Mouse (Mus musculus) kidney, adult 2 months (tissue): ENCODE measurements around the gene Arid1b. TPM values are rescaled to one million over a fixed set of nuclear protein-coding genes. Genes with fewer than 3 reads are reported as not detected.

ENCODE experiments used
- DNase-seq: peaks from one replicate; pipeline ENCODE4 v3.0.0; 2021
- H3K27ac ChIP-seq: fragments of 200-500 bp; 2 replicates; pipeline ENCODE4 v1.5.1; 2012; ENCODE audit warnings: low read depth, low read length, control low read depth, inconsistent platforms; ENCODE audit not compliant: insufficient read depth
- H3K27me3 ChIP-seq: fragments of 200-500 bp; replicated peaks from 2 replicates; pipeline ENCODE4 v1.6.1; 2012; ENCODE audit warnings: mild to moderate bottlenecking, moderate library complexity, low read length, inconsistent platforms; ENCODE audit not compliant: control insufficient read depth, insufficient read depth
- H3K36me3 ChIP-seq: fragments of 200-500 bp; 2 replicates; pipeline ENCODE4 v1.6.1; 2012; ENCODE audit warnings: mild to moderate bottlenecking, moderate library complexity, low read length, inconsistent platforms; ENCODE audit not compliant: control insufficient read depth, insufficient read depth
- H3K4me1 ChIP-seq: fragments of 200-500 bp; 2 replicates; pipeline ENCODE4 v1.6.1; 2011; ENCODE audit warnings: low read length; ENCODE audit not compliant: control insufficient read depth, insufficient read depth
- H3K4me3 ChIP-seq: fragments of 200-500 bp; 2 replicates; pipeline ENCODE4 v1.5.1; 2011; ENCODE audit warnings: mild to moderate bottlenecking, low read depth, low read length, control low read depth; ENCODE audit not compliant: insufficient read depth
- CTCF ChIP-seq: fragments of 200-500 bp; conservative IDR thresholded peaks from 2 replicates; pipeline ENCODE4 v1.5.1; 2011; ENCODE audit warnings: low read depth, mild to moderate bottlenecking, control low read depth, low read length, moderate library complexity, mixed read lengths; ENCODE audit not compliant: insufficient read depth, insufficient read length
- POLR2A ChIP-seq: fragments of 200-500 bp; IDR thresholded peaks from one replicate; pipeline ENCODE4 v1.6.1; 2011; ENCODE audit warnings: low read depth, low read length, control low read depth
- WGBS: fragments of 180-500 bp; shearing (Covaris S2); methylation state at CpG from one replicate; pipeline ENCODE4 v1.1.7; 2018; 5-methylcytosine and 5-hydroxymethylcytosine counted together
- polyA plus RNA-seq: library from polyadenylated mRNA; depleted of rRNA; stranded (reverse); fragments of >200 nt; gene quantifications from 2 replicates; pipeline ENCODE4 v1.2.3, GENCODE M21; 2012

Arid1b gene
- polyA plus RNA-seq, 1 experiment = 20.6 TPM

GRCm38 (mm10) chr17:5125084-5125855 is 131.1 kb downstream of the Arid1b start:
- Histone ChIP-seq H3K4me1 (peaks cover 41% of the 10 kb centered on the region), H3K27ac (peak overlapping the region; percentile 88), H3K4me3 (no peak overlapping the region), H3K27me3 (no peaks in the 10 kb centered on the region), H3K36me3 (no peaks in the 10 kb centered on the region)
- peak; percentile 87 for DNase-seq
- TF ChIP-seq POLR2A = no peak
- WGBS = 24% methylated on average over 5 of the region's 5 CpGs

DNA sequence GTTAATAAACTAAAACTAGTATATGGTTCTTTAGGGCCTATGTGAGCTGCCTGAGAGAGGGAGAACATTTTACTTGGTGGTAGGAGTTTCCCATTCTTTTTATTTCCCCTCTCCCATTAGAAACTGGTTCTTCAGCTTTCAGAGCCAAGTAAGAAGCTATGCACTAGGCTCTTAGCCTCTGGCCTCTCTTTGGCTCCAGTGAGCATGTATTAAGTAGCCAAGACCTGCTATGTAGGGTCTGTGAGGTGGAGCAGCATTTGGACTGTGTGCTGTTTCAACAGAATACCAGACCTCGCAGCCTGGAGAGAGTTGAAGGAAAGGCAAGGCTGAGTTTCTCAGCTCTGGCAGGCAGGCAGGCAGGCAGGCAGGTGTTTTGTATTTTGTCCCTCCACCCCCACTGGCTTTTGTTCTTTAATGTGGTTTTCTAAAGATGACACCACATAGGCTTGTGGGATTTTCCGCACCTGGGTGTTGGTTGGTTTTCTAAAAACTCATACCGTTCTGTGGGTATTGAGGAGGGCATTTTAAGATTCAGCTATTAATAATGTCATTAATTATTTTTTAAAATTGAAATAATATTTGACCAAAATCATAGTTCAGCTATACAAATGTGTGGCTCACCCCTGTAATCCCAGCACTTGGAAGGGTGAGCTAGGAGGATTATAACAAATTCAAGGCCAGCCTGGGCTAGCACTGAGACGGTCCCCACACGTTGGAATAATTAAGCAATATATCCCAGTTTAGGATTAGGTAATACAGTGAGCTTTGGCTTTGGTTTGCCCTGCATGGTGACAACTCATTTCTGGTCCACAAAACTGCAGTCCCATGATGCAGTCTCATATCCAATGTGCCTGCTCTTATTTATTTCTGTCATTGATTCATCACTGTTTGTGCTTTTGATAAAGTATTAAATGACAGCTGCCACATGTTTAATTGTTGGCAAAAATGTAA is 132.0 kb downstream of the Arid1b start:
- peak; percentile 82 for DNase-seq

DNA sequence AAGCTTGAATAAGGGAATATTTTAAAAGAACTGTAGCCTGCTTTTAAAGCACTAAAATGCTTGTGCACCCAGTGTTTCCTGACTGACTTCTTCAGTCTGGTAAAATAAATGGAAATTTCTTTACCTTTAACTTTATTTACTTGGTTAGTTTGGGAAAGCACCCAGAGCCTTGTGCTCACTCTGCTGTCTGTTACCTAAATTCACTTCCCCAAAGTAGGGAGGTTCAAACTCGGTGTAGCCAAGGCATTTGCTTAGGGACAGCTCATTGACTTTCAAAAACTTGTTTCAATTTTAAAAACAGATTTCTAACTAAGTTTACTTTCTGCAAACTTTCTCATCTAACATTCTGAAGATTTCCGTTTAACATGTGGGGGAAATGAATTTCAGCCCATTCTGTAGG is 135.5 kb downstream of the Arid1b start:
- WGBS = 65% methylated on average over 2 of the region's 2 CpGs
- no peak for TF ChIP-seq CTCF
- no peak for TF ChIP-seq POLR2A

More for the DNA sequence above, 132.0 kb downstream of the Arid1b start:
- H3K27me3 ChIP-seq = no peaks in the 10 kb centered on the region
- H3K27ac ChIP-seq = peak overlapping the region; percentile 88
- H3K4me1 ChIP-seq = peaks cover 41% of the 10 kb centered on the region
- TF ChIP-seq CTCF (no peak), POLR2A (no peak)
- 66% methylated on average over 5 of the region's 5 CpGs for WGBS
- H3K36me3 ChIP-seq = no peaks in the 10 kb centered on the region
- H3K4me3 ChIP-seq = no peak overlapping the region

GRCm38 (mm10) chr17:5130116-5130515 is 136.0 kb downstream of the Arid1b start:
- Histone ChIP-seq H3K27ac (no peak overlapping the region), H3K4me1 (peaks cover 36% of the 10 kb centered on the region), H3K4me3 (no peak overlapping the region), H3K36me3 (no peaks in the 10 kb centered on the region), H3K27me3 (no peaks in the 10 kb centered on the region)
- no peak for DNase-seq
- 68% methylated on average over 4 of the region's 4 CpGs for WGBS
- TF ChIP-seq POLR2A (no peak), CTCF (no peak)

More for the DNA sequence above, 135.5 kb downstream of the Arid1b start:
- no peak overlapping the region for H3K4me3 ChIP-seq
- peaks cover 37% of the 10 kb centered on the region for H3K4me1 ChIP-seq
- H3K27me3 ChIP-seq = no peaks in the 10 kb centered on the region
- no peak for DNase-seq
- H3K27ac ChIP-seq = no peak overlapping the region
- no peaks in the 10 kb centered on the region for H3K36me3 ChIP-seq

DNA sequence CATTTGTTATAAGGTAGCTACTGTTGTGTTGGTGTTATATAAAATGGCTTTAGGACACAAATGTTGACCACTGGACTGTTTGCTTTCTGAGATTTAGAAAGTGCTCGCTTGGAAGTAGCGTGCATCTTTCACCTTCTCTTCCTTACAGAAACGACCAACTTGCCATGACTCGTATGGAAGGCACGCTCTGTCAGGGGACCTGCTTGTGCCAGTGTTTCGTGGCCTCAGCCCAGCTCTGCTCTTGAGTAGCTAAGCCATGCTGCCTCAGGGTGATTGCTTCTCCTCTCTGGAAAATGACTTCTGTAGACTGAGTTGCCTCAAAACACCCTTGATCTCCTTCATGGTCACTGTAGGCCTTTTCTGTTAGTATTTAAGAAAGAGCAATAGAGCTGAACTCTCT is 137.6 kb downstream of the Arid1b start:
- DNase-seq = peak; percentile 43
- no peaks in the 10 kb centered on the region for H3K27me3 ChIP-seq
- H3K4me3 ChIP-seq = no peak overlapping the region
- TF ChIP-seq POLR2A = no peak
- no peak for TF ChIP-seq CTCF
- WGBS = 70% methylated on average over 6 of the region's 6 CpGs
- no peaks in the 10 kb centered on the region for H3K36me3 ChIP-seq
- peak overlapping the region; percentile 26 for H3K27ac ChIP-seq
- peaks cover 26% of the 10 kb centered on the region for H3K4me1 ChIP-seq

DNA sequence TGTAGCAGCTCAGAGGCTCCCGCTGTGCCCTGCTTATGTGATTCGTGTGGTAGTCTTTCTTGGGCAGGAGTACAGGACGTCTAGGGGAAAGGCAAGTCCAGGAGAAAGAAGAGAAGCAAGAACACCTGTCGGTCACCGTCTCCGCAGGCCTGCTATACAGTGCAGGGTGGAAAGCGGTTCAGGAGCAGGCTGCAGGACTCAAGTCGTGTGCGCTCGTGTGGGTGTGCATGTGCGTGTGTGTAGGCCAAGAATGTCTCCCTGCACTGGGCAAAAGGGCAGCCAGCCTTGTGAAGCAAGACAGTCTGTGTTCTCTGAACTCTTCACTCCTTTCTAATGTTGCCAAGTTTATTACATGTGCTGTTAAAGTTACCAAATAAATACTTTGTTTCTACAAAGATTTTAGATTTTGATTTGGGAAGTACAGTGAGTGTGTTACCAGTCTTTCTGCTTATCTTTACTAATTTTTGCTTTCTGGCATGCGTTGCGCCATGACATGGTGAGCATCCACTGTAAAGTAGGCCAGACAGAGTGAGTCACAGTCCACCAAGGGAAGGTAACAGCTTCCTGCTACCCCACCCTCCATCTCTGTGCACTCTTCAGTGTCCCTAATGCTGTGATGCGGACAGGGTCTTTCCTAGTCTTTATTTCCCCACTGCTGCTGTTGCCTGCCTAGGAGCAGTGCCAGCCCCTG is 138.3 kb downstream of the Arid1b start:
- WGBS = 45% methylated on average over 14 of the region's 14 CpGs
- H3K27me3 ChIP-seq = no peaks in the 10 kb centered on the region
- no peak overlapping the region for H3K4me3 ChIP-seq
- H3K27ac ChIP-seq = peak overlapping the region; percentile 61
- peaks cover 26% of the 10 kb centered on the region for H3K4me1 ChIP-seq
- peak; percentile 84 for DNase-seq
- TF ChIP-seq CTCF (no peak), POLR2A (no peak)
- H3K36me3 ChIP-seq = no peaks in the 10 kb centered on the region
